Mouse (Mus musculus) embryonic facial prominence, embryonic 10.5 days (tissue): Measurements from ENCODE around the gene Zfp433. TPM values are rescaled to one million over a fixed set of nuclear protein-coding genes. Genes with fewer than 3 reads are reported as not detected.
"Not testable (repeated sequence)": the region's sequence is repeated elsewhere in the genome, so short reads cannot be mapped to it uniquely, and the experiment has no call there.

Experiments
- DNase-seq: peaks from one replicate; pipeline ENCODE4 v3.0.0-alpha.2; 2017; ENCODE audit warnings: low spot score
- H3K27ac ChIP-seq: fragments of 300-500 bp; sonication (generic); replicated peaks from 2 replicates; pipeline ENCODE4 v1.5.1; 2016; ENCODE audit warnings: mild to moderate bottlenecking
- H3K27me3 ChIP-seq: fragments of 300-500 bp; sonication (generic); replicated peaks from 2 replicates; pipeline ENCODE4 v1.6.1; 2016; ENCODE audit warnings: low read depth, mild to moderate bottlenecking; ENCODE audit not compliant: poor library complexity, severe bottlenecking
- H3K36me3 ChIP-seq: fragments of 300-500 bp; sonication (generic); replicated peaks from 2 replicates; pipeline ENCODE4 v1.6.1; 2016; ENCODE audit warnings: mild to moderate bottlenecking, moderate library complexity
- H3K4me1 ChIP-seq: fragments of 300-500 bp; sonication (generic); 2 replicates; pipeline ENCODE4 v1.6.1; 2016
- H3K4me3 ChIP-seq: fragments of 300-500 bp; sonication (generic); 2 replicates; pipeline ENCODE4 v1.5.1; 2016; ENCODE audit warnings: mild to moderate bottlenecking, moderate library complexity
- H3K9me3 ChIP-seq: fragments of 300-500 bp; sonication (generic); 2 replicates; pipeline ENCODE4 v1.6.1; 2016; ENCODE audit warnings: mild to moderate bottlenecking
- WGBS: fragments of 180-500 bp; shearing (Covaris S2); methylation state at CpG from one replicate; pipeline ENCODE4 v1.1.7; 2016; 5-methylcytosine and 5-hydroxymethylcytosine counted together
- polyA plus RNA-seq: library from polyadenylated mRNA; unstranded; fragments of >200 nt; fragmentation: Nextera tagmentation; extraction: Ambion mirVana; gene quantifications from 2 replicates; pipeline ENCODE4 v1.2.1, GENCODE M21; 2016

The Zfp433 gene
- 14.5 and 18.0 TPM in 2 replicates for polyA plus RNA-seq

DNA sequence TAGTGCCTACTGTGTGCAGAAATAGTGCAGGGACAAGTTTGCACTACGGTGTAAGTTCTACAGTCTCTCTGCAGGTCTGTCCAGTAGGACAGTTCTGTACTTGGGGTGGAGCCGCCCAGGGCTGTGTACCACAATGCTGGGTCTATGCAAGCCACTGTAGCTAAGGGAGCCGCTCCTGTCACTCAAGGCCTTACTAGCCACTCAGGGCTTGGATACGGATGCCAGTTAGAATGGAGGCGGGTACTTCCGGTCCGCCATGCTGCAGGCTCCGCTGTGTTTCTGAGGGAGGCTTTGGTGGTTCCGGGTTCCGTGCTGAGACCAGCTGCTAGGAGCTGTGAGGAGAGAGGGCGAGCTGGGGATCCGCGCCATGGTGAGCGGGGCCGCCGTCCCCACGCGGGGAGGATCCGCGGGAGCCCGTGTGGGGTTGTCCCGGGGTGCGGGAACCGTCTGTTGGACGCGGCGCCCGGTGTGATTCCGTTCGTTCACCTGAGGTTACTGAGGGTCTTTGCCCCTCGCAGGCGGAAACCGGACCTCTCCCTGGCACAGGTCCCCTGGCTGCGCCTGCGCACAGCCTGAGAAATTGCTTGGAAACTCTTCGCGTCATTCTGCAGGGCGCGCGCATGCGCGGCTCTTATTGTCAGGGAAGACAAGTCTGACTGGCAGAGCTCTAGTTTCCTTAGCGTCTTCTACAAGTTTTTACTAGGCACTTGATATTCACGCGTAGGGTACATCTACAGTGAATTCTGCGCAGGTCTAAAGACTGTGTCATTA lies at the start of gene Zfp433:
Gene Zfp433 (plus strand): TSS at position 295 of the 771 bp plus-strand sequence.
- not testable (repeated sequence) for H3K36me3 ChIP-seq, H3K27me3 ChIP-seq, DNase-seq, H3K9me3 ChIP-seq, H3K27ac ChIP-seq, H3K4me3 ChIP-seq, H3K4me1 ChIP-seq
- no CpG with 5 or more reads among the region's 46 CpGs for WGBS

DNA sequence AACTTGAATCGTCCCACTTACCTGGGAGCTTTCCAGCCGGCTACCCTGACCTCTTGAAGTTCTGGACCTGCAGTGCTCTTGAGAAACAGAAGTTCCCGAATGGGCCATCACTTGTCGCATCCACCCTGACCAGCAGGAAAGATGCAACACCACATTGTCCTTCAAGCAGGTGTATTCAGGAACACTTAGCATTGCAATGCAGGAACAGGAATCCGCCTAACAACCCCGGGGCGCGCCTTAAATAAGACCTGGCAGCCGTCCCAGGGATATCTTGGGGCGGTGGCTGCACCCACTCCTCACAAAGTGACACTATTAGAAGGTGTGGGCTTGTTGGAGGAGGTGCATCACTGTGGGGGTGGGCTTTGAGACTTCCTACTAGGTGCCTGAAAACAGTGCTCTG lies 49.4 kb upstream of the Zfp433 start:
- H3K27ac ChIP-seq, result no peak overlapping the region
- DNase-seq, result no peak
- no peaks in the 10 kb centered on the region for H3K4me1 ChIP-seq
- 97% methylated on average over 10 of the region's 10 CpGs for WGBS
- H3K36me3 ChIP-seq, result peaks cover 87% of the 10 kb centered on the region
- no peak overlapping the region for H3K4me3 ChIP-seq
- peaks cover 63% of the 10 kb centered on the region for H3K9me3 ChIP-seq
- no peaks in the 10 kb centered on the region for H3K27me3 ChIP-seq

DNA sequence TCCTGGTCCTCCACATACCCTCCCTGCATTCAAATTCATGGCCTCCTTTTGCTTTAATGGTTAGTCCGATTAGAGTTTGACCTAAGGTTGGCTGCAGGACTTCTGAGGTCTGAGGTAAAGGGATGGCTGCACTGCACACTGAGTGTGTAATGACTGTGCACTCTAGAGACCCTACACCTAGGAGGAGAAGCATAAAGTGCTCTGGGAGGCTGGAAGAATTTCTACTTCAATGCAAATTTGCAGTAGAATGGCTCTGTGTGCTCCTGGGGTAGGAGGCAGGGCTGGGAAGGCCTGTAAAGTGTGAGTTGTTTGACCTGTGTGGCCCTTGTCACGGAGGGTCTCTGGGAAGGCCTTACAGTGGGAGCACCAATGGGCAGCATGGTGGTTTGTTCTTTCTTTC lies 48.5 kb upstream of the Zfp433 start:
- H3K27me3 ChIP-seq, result no peaks in the 10 kb centered on the region
- H3K4me1 ChIP-seq, result no peaks in the 10 kb centered on the region
- H3K9me3 ChIP-seq, result peaks cover 65% of the 10 kb centered on the region
- H3K27ac ChIP-seq, result no peak overlapping the region
- 93% methylated on average over 2 of the region's 2 CpGs for WGBS
- no peak overlapping the region for H3K4me3 ChIP-seq
- peaks cover 81% of the 10 kb centered on the region for H3K36me3 ChIP-seq
- DNase-seq, result no peak

DNA sequence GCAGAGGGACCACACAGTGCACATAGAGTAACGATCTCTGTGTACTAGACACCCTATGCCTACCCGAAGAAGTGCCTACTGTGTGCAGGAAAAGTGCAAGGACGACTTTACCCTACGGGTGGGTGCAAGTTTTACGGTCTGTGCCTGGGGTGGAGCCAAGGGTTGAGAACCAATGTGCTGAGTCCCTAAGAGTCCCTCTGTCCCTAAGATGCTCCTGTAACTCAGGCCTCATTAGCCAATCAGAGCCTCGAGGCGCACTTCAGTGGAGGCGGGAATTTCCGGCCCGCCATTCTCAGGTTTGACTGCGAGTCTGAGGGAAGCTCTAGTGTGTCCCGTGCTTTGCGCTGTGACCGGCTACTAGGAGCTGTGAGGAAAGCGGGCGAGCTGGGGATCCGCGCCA lies 17.5 kb upstream of the Zfp433 start:
- not testable (repeated sequence) for H3K27ac ChIP-seq, H3K4me3 ChIP-seq, DNase-seq, H3K36me3 ChIP-seq, H3K4me1 ChIP-seq, H3K9me3 ChIP-seq, H3K27me3 ChIP-seq
- no CpG with 5 or more reads among the region's 18 CpGs for WGBS

DNA sequence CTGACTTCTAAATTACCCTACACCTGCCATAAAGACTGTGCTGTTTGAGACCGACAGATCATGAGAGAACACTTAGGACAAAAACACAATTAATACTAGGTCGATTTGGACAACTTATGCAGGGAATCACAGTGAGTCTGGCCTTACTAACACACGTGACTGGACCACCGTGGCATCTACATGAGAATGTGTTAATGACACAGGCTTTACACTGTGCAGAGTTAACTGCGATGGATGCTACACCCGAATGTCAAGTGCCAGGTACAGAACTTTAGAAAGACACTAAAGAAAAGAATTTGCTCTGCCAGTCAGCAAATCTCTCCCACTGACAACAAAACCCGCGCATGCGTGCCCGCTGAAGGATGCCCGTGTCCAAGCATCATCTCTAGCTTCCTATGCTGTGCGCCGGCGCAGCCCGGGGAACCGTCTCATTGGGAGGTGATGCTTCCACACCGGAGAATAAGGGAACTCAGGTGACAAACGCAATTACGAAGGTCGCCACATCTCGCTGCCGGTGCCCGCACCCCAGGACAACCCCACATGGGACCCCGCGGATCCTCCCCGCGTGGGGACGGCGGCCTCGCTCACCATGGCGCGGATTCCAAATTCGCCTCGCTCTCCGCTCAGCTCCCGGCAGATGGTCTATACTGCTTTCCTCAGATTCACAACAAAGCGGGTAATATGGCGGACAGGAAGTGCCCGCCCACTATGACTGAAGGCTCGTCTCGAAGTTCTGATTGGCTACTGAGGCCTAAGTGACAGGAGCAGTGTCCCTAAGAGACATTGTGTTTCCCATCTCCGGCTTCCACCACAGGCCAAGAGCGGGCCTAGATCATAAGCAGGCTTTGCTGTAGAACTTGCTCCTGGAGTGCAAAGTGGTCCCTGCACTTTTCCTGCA lies 66.1 kb downstream of the Zfp433 start, which contains the start of gene Gm3055:
Gene Gm3055 (minus strand): TSS at position 656 of the 898 bp plus-strand sequence.
- H3K4me1 ChIP-seq, DNase-seq, H3K27ac ChIP-seq, H3K27me3 ChIP-seq, H3K36me3 ChIP-seq, H3K9me3 ChIP-seq, H3K4me3 ChIP-seq: not testable (repeated sequence)
- no CpG with 5 or more reads among the region's 43 CpGs for WGBS

DNA sequence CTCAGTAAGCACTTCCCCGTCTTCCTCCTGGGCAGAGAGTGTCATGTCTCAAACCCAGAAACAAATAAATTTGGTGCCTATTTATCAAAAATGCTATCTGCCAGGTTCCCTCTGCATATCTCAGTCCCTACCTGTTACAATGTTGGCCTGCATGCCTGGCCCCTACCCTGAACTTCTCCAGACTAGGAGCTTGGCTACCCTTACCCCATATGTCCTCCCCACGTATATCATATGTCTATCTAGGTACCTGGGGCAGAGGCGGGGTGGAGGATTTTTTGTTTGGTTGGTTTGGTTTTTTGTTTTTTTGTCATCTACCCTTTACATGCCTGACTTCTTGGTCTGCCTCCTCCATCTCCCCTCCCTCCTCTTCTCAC lies 66.8 kb downstream of the Zfp433 start:
- H3K4me3 ChIP-seq, H3K27me3 ChIP-seq, H3K36me3 ChIP-seq, H3K9me3 ChIP-seq, H3K4me1 ChIP-seq, H3K27ac ChIP-seq, DNase-seq: not testable (repeated sequence)
- WGBS, result no CpG with 5 or more reads among the region's 3 CpGs

Other genes starting within 250 kb of the Zfp433 start
- gene Nfic, start 249.2 kb upstream of the Zfp433 start, polyA plus RNA-seq, result 12.5 and 20.2 TPM in 2 replicates
- gene Celf5, start 222.1 kb upstream of the Zfp433 start, polyA plus RNA-seq, result 1.2 and 2.3 TPM in 2 replicates
- 85.2 and 94.3 TPM in 2 replicates for gene Ncln, start 208.4 kb upstream of the Zfp433 start, polyA plus RNA-seq
- gene S1pr4, start 204.7 kb upstream of the Zfp433 start, polyA plus RNA-seq, result 0.28 and 0.51 TPM in 2 replicates
- 1.2 and 1.3 TPM in 2 replicates for gene Gna15, start 180.6 kb upstream of the Zfp433 start, polyA plus RNA-seq
- 79.0 and 80.4 TPM in 2 replicates for gene Gna11, start 159.6 kb upstream of the Zfp433 start, polyA plus RNA-seq
- 266 and 347 TPM in 2 replicates for gene Aes, start 145.3 kb upstream of the Zfp433 start, polyA plus RNA-seq
- gene Tle2, start 130.3 kb upstream of the Zfp433 start, polyA plus RNA-seq, result 14.0 and 17.1 TPM in 2 replicates
- 7.1 and 8.2 TPM in 2 replicates for gene Tle6, start 103.8 kb upstream of the Zfp433 start, polyA plus RNA-seq
- gene BC025920, start 98.6 kb upstream of the Zfp433 start, polyA plus RNA-seq, result 1.5 and 2.1 TPM in 2 replicates
- gene Sirt6, start 77.0 kb upstream of the Zfp433 start, polyA plus RNA-seq, result 55.1 and 59.2 TPM in 2 replicates
- 5.3 and 7.3 TPM in 2 replicates for gene Ankrd24, start 76.3 kb upstream of the Zfp433 start, polyA plus RNA-seq
- 3.9 and 5.3 TPM in 2 replicates for gene Gm10778, start 55.8 kb upstream of the Zfp433 start, polyA plus RNA-seq
- gene Gm3055, start 66.3 kb downstream of the Zfp433 start, polyA plus RNA-seq, result 10.4 and 11.8 TPM in 2 replicates
- 2.9 and 3.7 TPM in 2 replicates for gene Gm4767, start 107.4 kb downstream of the Zfp433 start, polyA plus RNA-seq
- 7.3 and 9.6 TPM in 2 replicates for gene Gm32687, start 159.1 kb downstream of the Zfp433 start, polyA plus RNA-seq
- 5.1 and 5.7 TPM in 2 replicates for gene Zfp781, start 225.7 kb downstream of the Zfp433 start, polyA plus RNA-seq